Mouse (Mus musculus): Measurements from ENCODE around the gene Adamts12.

The Adamts12 gene

GRCm38 (mm10) chr15:11160759-11161158, 96.2 kb downstream of the Adamts12 start:
- in situ Hi-C loops (cut with MboI): no loop called here

GRCm38 (mm10) chr15:11165883-11166282, 101.3 kb downstream of the Adamts12 start:
- in situ Hi-C loops (cut with MboI): no loop called here

- in situ Hi-C loops (cut with MboI): no loop called here
Observed at GRCm38 (mm10) chr15:11173884-11174470, 109.4 kb downstream of the Adamts12 start.

- in situ Hi-C loops (cut with MboI): no loop called here
Observed at GRCm38 (mm10) chr15:11174842-11175241, 110.3 kb downstream of the Adamts12 start.

GRCm38 (mm10) chr15:11177448-11177847, 112.9 kb downstream of the Adamts12 start:
- in situ Hi-C loops (cut with MboI): no loop called here

GRCm38 (mm10) chr15:11179751-11180169, 115.2 kb downstream of the Adamts12 start:
- in situ Hi-C loops (cut with MboI): no loop called here

GRCm38 (mm10) chr15:11186711-11187110, 122.1 kb downstream of the Adamts12 start:
- in situ Hi-C loops (cut with MboI): no loop called here

- in situ Hi-C loops (cut with MboI): no loop called here
Observed at GRCm38 (mm10) chr15:11190447-11190846, 125.9 kb downstream of the Adamts12 start.

GRCm38 (mm10) chr15:11192762-11193161, 128.2 kb downstream of the Adamts12 start:
- in situ Hi-C loops (cut with MboI): no loop called here

GRCm38 (mm10) chr15:11197051-11197450, 132.5 kb downstream of the Adamts12 start:
- in situ Hi-C loops (cut with MboI): no loop called here

GRCm38 (mm10) chr15:11198246-11198795, 133.7 kb downstream of the Adamts12 start:
- in situ Hi-C loops (cut with MboI): no loop called here

- in situ Hi-C loops (cut with MboI): no loop called here
Observed at GRCm38 (mm10) chr15:11203084-11203483, 138.5 kb downstream of the Adamts12 start.

- in situ Hi-C loops (cut with MboI): no loop called here
Observed at GRCm38 (mm10) chr15:11204934-11205333, 140.3 kb downstream of the Adamts12 start.

- in situ Hi-C loops (cut with MboI): no loop called here
Observed at GRCm38 (mm10) chr15:11210976-11211375, 146.4 kb downstream of the Adamts12 start.

- in situ Hi-C loops (cut with MboI): no loop called here
Observed at GRCm38 (mm10) chr15:11233906-11234632, 169.5 kb downstream of the Adamts12 start.

GRCm38 (mm10) chr15:11240406-11240805, 175.8 kb downstream of the Adamts12 start:
- in situ Hi-C loops (cut with MboI): no loop called here

GRCm38 (mm10) chr15:11241288-11241687, 176.7 kb downstream of the Adamts12 start:
- in situ Hi-C loops (cut with MboI): no loop called here

GRCm38 (mm10) chr15:11246402-11246801, 181.8 kb downstream of the Adamts12 start:
- in situ Hi-C loops (cut with MboI): no loop called here

GRCm38 (mm10) chr15:11279273-11280080, 214.9 kb downstream of the Adamts12 start:
- in situ Hi-C loops (cut with MboI): no loop called here

GRCm38 (mm10) chr15:11280689-11281264, 216.2 kb downstream of the Adamts12 start:
- in situ Hi-C loops (cut with MboI): no loop called here

- in situ Hi-C loops (cut with MboI): no loop called here
Observed at GRCm38 (mm10) chr15:11283171-11283570, 218.6 kb downstream of the Adamts12 start.

GRCm38 (mm10) chr15:11287780-11288179, 223.2 kb downstream of the Adamts12 start:
- in situ Hi-C loops (cut with MboI): no loop called here
